Mouse (Mus musculus) CD8-positive naive resting alpha-beta T cell, adult 2 months (primary cell): ENCODE data around the gene Ngfr.

Experiments used
- DNase-seq, 2 experiments: peaks; one replicate each; pipeline ENCODE4 v3.0.0; 2022; ENCODE audit warnings: low read depth in 2 of 2, low spot score in 2 of 2

Gene Ngfr

GRCm38 (mm10) chr11:95595438-95596149 lies 8.1 kb upstream of the Ngfr start:
- no peak for DNase-seq

- DNase-seq, result no peak
These were observed 7.2 kb upstream of the Ngfr start for GRCm38 (mm10) chr11:95594686-95595212.

DNA sequence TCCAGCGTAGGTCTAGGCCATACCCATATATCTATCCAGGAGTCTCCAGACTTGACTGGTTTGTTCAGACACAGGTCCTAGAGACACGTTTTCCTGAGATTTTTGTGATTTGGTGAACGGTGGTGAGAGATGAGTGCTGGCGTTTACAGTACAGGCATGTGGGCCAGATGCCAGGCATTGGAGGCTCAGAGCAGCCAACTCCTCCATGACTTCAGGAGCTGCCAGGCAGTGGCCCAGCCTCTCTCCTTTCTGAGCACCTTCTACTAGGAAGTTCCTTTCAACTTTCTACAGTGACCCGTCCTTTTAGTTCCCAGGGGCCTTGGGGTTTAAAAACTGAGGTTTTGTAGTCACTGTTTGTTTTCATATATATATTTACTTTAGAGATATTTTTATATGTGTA lies 6.0 kb upstream of the Ngfr start:
- no peak for DNase-seq

DNA sequence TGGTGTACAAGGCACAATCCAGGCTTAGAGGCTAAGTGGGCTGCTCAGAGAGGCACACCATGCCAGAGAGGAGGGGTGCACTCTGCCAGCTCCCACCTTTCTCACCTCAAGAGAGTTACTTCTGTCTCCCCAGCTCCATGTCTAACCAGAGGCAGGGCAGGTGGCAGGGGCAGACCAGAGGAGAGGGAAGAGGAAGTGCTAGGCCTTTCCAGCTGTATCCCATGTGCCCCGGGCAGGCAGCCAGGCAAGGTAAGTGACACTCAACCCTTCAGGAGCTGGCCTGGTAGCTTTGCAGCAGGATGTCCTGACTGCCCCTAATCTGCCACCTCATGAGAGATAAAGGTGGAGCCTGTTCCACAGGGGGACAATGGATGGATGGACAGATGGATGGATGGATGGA lies 5.2 kb upstream of the Ngfr start:
- no peak for DNase-seq

- DNase-seq, result no peak
These were observed 1.7 kb upstream of the Ngfr start for GRCm38 (mm10) chr11:95589195-95589594.

DNA sequence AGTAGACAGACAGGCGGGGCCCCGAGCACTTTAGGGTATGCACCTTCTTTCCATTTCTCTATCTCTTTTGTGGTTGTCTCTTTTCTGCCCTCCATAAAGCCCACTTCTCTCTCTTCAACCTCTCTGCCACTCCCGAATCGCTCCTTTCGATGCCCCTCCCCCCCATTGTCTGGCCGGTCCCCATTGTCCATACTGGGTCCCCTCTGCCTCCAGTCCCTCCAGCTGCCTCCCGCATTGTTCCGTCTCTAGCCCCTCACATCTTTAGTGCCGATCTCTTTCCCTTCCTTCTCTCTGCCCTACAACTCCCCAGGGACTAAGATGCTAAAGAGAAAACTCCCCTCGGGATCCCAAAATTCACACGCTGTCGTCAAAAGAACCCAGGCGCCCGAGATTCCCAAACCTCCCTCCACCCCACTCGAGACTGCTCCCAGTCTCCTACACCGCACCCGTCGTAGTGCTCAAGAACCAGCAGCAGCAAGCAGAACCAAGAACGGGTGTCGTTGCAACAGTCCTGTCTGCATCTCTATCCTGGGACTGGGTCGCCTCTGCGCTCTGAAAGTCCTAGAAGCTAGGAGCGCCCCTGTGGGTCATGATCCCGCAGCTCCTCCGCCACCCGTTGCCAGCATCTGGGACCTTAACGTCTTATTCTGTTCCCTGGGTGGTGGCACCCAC lies 648 bp downstream of the Ngfr start:
- DNase-seq, result no peak

GRCm38 (mm10) chr11:95586184-95586583 lies 1.4 kb downstream of the Ngfr start:
- DNase-seq, result peak; percentile 39 to 53

DNA sequence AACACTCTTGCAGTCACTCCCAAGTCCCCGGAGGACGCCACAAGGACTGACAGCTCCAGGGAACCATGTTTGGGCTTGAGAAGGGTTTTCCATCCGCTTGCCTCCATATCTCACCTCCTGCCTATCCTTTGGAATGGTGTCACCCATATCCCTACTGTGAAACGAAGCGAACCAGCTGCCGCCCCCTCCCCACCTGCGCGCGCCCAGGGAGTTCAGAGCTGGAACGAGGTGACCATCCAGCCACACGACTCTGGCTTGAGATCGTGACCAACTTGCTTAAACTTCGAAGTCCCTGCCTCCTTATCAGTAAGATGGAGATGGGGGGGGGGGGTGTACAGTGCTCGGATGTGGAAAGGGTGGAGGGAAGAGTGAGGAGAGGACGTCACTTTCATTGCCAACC lies 1.9 kb downstream of the Ngfr start:
- no peak for DNase-seq

- DNase-seq, result no peak
These were observed 2.3 kb downstream of the Ngfr start for GRCm38 (mm10) chr11:95585281-95585680.

GRCm38 (mm10) chr11:95584651-95585050 lies 2.9 kb downstream of the Ngfr start:
- DNase-seq, result no peak

DNA sequence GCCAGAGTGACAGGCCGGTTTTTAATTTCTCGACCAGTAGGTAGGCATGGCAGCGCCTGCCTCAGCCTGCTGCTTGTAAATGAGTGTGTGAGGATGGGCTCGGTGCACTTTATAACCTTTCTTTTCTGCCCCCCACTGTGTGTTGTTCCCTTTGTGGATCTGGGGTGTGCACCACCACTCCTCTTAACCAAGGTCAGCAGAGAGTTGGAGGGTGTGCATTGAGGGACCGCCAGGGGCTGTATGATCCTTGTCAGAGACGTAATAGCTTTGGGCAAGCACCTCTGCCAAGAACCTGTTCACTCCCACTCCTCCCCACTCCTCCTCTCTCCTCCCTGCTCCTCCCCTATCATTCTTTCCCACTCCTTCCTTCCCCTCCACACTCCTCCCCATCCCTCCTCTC lies 4.1 kb downstream of the Ngfr start:
- DNase-seq, result no peak

DNA sequence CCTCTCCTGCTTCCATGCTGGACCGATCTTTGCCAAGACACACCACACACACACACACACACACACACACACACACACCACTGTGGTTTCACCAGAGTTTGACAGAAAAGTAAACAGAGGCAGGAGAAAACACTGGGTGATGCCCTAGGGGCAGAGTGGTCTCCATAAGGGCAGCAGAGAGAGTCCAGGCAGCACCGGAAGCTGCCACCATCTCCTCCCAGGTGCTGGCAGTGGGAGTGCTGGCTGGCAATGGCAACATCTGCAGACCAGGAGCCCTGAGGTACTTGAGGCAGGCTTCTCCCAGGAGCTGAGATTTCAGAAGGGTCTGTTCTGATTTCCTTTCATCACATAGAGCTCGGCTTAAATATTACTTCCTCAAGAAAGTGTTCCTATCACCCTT lies 5.3 kb downstream of the Ngfr start:
- no peak for DNase-seq

DNA sequence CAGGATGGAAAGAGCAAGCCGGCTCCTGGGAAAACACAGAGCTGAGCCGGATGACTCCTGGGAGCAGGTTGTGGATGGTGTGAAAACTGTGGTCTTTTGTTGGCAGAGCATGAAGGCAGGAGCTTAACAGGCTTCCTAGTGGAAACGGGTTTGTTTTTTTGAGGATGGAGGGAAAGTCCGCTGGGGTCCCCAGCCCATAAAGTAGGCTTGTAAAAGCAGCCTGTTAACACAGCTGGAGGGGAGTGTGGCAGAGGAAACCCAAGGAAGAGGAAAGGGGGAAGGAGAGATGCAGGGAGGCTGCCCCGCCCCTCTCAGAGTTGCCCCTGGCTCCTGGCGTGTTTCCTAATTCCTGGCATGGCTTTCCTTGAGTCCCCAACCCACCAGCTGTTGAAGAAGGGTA lies 8.1 kb downstream of the Ngfr start:
- DNase-seq, result no peak

DNA sequence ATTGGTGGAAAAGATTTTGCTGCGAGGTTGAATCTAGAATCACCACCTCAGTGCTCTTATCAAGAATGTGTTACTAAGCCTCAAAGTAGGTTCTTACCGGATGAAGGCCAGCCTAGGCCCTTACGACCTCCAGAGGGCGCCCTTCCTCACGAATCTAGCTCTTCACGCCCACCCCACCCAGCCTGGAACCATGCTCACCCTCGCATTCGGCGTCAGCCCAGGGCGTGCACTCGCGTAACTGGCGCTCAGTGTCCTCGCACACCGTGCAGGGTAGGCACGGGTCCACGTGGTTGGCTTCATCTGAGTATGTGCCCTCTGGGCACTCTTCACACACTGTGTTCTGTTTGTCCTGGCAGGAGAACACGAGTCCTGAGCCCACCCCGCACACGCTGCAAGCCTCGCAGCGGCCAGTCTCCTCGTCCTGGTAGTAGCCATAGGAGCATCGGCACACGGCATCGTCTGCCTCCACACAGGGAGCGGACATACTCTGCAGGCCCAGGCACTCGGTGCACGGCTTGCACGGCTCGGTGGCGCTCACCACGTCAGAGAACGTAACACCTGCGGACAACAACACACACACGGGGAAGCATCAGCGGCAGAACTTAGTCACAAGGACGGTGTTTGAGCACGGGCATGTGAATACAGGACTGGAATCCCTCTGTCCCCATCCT lies 9.6 kb downstream of the Ngfr start:
- no peak for DNase-seq

GRCm38 (mm10) chr11:95576299-95576698 lies 11.2 kb downstream of the Ngfr start:
- no peak for DNase-seq

DNA sequence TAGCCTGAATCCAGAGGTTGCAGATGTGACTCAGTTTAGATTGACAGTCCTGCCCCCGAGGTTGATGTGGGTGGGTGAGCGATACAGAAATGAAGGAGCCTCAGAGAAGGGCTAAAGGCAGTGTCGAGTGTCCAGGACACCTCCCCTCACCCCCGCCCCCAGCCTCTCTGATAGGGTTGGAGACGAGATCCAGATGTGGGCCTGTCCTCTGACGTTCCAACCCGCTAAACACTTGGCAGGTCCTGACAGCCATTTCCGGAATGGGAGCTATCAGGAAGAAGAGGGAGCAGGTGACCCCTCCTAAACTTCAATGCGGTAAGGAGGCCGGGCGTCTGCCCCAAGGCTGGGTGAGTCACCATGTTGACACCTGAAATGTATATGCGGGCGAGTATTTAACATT lies 11.7 kb downstream of the Ngfr start:
- DNase-seq, result no peak

DNA sequence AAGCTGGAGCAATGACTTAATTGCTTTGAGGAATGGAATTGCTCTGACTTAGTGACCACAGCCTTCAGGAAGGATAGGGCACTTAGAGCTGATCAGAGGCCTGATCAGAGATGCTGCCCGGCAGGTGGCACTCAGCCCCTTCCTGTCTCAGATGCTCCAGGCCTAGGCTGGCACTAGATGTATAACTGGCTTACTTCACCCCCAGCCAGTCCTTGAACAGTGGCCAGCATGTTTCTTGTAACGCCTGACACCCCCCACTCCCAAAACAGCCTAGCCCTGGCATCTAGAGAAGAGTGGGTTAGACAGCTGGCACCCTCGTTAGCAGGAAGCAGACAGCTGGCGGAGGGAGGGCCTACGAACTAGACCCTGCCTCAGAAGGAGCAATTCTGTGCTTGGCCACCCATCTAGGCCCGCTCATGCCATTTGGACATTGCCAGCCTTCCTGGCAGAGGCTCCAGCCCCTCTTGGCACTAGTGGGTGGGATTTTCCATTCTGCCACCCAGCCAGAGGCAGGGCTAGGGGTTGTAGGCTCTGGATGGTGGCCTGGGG lies 12.7 kb downstream of the Ngfr start:
- DNase-seq, result no peak

DNA sequence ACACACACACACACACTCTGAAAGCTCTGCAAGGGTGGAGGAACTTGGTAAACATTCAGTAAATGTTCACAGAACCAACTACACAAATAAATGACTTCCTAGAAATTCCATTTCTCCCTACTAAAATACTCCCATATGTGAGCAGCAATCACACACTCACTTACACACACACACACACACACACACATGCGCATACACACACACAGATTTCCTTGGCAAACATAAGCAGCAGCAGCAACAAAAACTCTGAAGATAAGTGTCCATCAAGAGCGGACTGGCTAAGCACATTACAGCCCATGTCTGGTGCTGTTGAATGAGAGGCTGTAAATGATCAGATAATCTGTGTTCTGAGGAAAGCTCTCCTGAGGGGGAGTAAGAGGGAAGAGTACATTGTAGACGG lies 15.3 kb downstream of the Ngfr start:
- DNase-seq, result no peak

GRCm38 (mm10) chr11:95571755-95572154 lies 15.8 kb downstream of the Ngfr start:
- DNase-seq, result no peak

- DNase-seq, result no peak
These were observed 16.5 kb downstream of the Ngfr start for GRCm38 (mm10) chr11:95570827-95571619.

GRCm38 (mm10) chr11:95569908-95570307 lies 17.6 kb downstream of the Ngfr start:
- DNase-seq, result no peak
